Mouse (Mus musculus) 3134 (cell line): ENCODE data around the gene Sorbs2.

Experiments
- DNase-seq: peaks from one replicate; pipeline ENCODE4 v3.0.0-alpha.2; 2011; ENCODE audit warnings: low spot score; ENCODE audit not compliant: insufficient read length; ENCODE audit errors: extremely low read depth

The Sorbs2 gene

DNA sequence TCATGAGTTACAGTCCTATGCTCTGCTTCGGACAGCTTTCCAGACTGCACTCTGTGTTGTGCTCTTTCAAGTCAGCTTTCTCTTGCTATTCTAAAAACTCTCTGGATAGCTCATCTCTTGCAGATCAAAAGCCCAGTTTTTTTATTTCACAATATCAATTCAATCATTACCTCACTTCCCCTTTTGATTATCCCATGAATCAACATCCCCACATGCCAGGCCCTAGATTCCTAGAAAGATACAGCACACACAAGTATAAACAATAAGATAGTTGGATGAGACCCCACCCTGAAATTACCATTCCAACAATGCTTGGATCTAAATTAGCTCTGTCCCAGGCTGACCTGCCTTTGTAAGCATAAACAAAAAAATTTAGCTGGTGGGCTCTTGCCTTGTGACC, 57.6 kb downstream of the Sorbs2 start:
- no peak for DNase-seq

DNA sequence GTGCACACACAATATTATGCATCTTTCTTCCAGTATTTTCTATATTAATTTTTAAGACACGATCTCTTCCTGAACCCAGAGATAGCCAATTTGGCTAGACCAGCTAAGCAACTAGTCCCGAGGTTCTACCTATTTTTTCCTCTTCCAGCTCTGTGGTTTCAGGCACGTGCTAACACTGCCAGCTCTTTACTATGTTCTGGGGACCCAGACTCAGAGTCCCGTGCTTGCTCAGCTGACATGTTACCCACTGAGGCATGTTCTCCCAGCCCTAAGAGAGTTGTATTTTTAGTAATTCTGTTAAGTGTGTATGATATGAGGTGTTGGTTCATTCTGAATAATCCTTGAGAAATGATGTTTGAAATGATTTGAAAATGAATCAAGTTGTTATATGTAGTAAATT, 62.5 kb downstream of the Sorbs2 start:
- no peak for DNase-seq

DNA sequence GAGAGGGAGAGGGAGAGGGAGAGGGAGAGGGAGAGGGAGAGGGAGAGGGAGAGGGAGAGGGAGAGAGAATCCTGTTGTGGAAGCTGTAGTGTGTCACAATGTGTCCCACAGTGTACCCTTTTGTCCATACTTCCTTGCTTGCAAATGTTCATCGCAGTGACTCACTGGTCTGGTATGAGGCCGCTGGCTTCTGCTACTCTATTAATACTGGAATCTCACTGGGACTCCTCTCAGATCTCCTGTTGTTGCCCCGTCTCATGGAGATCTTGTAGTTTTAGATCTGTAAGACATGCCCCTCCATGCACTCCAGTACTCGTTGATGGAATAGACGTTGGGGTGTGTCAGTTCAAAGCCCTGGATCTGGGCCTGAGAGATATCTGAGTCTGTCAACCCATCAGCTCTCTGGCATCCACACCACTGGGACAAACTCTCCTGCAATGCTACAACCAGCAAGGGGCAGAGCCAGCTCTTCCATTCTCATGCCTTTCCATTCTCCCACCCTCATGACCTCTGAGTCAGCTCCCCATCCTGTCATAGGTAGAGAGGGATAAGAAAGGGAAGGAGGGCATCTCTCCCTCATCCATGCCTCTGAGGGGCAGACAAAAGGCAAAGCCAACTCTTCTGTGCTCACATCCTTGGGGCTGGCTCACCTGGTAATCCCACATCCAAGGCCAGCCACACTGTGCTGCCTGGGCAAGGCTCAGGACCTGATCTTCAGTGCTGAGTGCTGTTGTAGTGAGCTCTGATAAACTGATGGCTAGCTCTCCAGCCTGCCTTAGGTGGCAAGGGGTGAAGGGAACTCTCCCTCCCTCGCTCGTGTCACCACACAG, 72.3 kb downstream of the Sorbs2 start:
- DNase-seq = peak; percentile 78

DNA sequence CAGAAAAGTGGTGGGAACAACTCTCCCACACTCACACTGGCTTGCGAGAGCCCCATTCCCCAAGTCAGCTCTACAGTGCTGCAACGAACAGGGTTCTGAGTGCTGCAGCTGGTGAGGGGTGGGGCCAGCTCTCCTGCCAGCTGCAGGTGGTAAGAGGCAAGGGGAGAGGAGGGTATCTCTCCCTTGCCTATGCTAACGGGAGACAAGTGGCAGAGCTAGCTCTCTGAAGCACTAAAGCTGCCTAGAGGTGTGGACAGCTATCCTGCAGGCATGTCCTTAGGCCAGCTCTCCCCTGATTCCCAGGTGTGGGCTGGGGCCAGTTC, 72.9 kb downstream of the Sorbs2 start:
- no peak for DNase-seq

DNA sequence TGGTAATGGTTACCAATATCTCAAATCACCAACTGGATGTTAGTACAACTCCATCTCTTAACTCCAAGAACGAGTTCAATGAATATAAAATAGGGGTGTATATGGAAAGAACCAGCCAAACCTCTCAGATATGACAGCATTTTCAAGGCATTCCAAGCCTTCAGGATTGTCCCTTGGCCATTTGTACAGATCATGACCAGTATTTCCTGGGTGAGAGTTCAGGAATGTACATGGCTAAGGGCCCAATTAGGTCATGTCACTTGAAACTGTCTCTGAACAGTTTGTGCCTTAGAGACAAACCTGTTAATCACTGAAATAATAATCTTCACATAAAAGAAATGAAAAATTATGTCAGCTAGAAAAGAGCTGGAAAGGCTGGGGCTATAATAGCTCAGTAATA, 76.3 kb downstream of the Sorbs2 start:
- peak; percentile 26 for DNase-seq

DNA sequence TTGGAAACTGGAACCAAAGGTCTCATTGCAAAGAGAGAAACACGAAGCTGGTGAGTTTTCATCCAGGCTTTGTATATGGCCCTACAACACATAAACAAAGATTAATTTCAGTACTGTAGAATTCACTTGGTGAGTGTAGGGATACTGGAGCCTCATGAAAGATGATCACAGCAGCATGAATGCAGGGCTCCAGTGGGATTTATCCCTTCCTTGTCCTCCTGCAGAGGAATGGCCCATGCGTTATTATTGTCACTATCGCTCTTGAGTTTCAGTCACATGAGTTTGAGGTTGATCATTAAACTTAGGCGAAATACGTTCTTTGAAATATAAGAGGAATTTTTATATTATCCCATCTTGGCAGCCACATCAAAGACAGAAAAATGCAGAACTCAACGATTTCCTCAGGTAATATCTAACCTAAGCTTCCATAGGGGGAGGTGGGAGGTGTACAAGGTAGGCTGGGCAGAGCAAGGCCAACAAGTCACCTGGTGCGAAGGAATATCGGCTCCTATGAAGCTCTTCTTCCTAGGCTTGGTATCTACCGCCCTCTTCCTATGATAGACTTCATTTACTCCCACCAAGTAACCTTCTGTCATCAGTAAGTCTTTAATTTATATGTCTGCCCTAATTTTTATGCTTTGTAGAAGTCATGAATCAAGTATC, 76.9 kb downstream of the Sorbs2 start:
- DNase-seq = no peak

DNA sequence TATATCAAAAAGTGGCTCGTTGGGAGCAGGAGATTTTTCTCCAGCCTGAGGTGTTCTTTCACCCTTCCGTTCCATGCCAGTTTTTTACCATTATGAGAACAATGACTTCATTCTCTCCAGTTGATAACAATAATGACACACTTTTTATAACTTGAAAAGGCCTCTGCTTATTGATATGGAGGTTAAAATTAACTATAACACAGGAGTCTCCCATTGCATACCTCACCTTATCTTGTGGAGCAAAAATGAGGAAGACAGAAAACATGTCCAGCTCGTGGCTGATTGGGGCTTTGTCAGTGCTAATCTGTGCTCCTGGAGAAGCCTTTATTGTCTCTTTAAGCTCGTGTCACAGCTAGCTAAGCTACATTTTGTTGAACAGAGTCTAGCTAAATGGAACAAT, 77.6 kb downstream of the Sorbs2 start:
- no peak for DNase-seq

DNA sequence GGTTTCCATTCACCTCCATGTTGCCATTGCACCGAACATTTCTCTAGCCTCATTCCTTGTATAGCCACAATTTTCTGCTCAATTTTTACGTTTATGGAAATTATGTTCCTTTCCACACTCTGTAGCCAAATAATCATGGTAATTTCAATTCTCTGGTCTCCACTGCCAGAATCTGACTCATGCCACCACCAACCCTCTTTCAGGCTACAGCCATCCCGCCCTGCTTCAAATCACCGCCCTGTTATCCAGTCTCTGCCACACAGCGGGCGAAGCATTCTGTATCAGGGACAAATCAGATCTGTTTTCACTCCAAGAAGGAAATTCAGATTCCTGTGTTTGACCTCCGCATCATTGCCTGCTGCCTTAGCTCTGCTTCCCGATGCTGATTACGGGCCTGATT, 79.4 kb downstream of the Sorbs2 start:
- no peak for DNase-seq

DNA sequence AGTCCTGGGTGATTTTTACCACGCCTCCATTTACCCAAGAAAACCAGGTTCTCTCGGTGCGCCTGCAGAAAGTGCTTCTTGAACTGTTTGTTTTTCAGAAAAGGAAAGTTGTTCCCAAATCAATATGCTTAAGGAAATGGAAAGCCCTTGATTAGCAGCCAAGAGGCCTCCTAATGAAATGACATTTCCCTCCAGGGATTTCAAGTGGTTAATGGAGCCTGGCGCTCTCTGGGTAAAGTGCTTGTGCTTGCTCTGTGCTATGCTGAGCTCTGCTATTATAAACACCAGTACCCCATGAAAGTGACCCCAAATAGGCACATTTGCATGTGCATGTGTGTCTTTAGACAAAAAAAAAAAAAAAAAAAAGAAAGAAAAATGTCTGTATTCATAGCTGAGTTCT, 84.3 kb downstream of the Sorbs2 start:
- DNase-seq = no peak

DNA sequence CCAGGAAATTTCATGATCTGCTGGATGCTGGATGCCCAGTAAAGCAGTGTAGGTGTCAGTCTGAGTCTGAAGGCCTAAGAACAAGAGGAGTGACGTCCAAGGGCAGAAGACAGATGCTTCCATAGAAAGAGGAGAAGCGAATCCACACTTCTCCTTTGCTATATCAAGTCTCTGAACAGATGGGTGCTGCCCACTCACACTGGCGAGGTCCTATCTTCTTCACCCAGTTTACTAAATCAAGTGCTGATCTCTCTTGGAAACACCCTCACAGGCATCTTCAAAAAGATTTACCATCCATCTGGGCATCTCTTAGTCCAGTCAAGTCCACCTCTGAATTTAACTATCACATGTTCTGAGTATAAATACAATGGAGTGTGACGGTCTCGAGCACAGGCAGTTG, 86.1 kb downstream of the Sorbs2 start:
- DNase-seq = no peak

DNA sequence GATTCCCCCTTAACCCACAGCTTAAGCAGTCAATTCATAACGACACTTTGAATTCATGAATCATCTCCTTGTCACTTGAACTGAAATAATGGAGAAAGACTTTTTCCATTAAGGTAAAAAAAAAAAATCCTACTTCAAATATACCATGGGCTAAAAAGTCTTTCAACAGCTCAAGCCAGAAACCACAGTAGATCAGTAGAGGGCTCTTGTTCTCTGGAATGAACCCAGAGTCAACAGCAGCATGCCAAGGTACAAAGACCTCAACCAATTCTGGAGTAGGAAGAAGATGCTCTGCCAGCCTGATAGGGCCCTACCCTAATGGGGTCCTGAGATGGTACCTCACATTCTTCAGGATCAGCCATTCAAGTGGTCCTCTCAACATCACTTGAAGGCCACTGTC, 88.4 kb downstream of the Sorbs2 start:
- peak; percentile 38 for DNase-seq

DNA sequence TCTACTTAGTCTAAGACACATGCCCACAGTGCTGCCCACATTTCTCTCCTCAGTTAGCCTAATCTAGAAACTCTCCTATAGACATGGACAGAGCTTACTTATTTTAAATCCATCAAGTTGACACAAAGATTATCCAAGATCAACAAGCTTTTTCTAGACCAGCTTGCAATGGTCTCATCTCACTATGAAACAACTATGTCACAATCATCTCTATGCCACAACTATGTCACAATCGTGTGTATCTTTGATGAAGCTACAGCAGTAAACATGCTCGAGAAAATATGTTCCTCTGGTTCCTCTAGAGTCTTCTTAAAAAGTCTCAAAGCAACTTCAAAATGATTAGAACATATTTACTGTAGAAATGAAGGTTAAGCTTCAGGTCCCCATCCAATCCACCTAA, 89.0 kb downstream of the Sorbs2 start:
- no peak for DNase-seq

DNA sequence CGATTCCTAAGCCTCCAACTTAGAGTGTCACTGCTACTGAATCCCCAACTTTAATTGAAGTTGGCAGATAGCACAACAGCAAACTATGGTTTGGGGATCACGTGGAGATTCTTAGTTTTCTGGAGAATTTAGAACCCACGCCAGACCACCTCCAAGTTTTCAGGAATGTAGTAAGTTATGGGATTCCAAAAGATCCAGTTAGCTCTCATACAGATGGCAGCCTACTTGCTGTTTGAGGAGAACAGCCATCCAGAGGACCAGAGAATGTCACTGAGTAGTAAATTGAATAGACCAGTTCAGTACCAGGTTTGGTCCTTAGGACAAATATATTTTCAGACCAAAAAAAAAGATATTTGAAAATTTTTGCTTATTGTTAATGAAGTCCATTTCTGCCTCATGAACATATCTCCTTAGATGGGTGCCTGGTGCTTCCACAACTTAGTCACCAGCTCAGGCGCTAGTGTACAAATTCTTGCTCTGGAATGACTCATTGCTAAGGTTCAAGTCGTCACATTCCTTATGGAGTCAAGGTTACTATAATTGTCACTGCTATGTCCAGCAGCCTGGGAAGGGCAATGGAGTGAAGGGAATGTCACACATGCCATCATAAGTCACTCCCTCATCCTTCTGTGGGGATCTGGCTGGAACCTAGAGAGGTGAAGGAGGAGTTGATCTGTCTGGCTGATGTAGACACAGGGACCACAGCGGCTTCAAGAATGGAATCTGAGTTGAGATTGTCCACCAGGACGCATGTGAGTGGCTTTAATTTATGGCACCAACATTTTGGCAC, 90.2 kb downstream of the Sorbs2 start:
- peak; percentile 62 for DNase-seq

DNA sequence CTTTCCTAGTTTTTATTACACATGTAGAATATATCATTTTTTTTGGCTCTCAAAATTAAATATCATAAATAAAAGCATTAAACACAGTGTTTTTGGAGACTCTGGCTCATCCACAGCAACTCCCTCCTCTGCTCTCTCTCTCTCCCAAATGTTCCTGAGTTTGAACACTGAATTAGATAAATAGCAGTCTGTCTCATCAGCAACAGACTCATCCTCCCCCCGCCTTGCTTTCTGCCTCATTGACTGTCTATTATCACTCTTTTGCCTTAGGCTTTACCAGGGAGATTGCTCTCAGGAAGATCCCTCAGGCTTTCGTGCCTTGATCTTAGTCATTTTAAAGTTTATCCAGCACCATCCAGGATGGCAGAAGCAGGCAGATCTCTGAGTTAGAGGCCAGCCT, 91.3 kb downstream of the Sorbs2 start:
- DNase-seq = no peak

DNA sequence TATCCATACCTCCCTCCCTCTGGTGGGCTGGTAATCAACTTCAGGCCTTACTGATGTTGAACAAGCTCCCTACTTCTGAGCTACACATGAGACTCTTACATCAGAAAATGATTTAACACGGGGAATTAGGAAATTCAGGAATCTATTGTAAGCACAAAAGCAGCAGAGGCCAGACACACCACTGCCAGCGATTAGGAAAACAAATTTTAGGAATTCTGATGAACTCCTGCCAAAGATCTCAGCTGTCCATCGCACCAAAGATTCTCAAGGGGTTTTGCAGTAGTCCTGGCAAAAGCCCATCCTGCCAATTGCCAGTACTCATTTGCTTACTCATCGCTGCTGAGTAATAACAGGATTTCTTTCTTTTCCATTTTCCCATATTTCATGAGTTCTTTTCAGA, 94.4 kb downstream of the Sorbs2 start:
- DNase-seq = peak; percentile 75

DNA sequence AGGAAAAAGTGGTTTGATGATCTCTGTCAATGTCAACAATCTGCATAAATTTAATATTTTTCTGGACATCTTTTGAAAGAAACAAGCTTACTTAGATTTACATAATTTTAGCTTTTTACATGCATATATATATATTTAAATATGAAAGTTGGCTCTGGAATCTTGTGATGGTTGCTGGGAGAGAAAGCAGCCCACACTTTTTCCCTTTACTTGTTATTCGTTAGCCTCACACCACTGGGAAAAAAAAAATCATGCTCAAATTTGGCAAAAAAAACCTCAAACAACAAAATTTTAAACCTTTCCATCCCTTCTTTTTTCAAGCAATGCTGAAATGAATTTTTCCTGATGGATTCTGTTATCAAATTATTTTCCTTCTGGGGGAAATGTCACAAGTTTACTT, 97.8 kb downstream of the Sorbs2 start:
- no peak for DNase-seq

DNA sequence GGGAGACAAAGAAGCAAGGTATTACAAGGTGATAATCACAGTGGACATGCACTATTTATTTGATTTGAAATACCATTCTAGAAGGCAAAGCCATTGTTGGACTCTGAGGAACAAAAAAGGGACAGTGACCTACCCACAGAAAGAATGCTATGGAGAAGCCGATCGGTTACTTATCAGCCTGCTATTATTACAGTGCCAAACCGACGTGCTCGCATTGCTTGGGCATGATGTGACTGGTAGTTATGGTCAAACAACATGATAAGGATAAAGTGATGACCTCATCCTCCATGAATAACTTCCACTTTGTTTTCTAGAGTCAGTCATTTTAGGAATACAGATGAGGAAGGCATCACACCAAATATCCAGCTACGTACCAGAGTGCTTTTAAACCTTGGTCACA, 99.4 kb downstream of the Sorbs2 start:
- DNase-seq = peak; percentile 19

DNA sequence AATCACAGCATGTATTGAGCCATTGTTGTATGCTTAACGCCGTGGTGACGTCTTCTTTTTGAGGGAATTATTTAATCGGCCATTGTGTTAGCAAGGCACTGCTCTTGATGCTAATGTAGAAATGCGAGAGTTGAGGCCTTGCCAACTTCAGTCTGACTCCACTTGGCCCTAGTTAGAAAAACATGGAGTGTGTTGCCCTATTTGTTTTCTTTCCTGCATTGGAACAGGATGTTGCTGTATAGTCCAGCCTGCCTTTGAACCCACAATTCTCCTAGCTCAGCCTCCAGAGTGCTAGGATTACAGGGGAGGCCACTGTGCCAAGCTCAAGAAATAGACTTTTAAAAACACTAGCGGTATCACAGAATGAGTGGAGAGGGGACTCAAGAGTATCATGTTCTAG, 100.8 kb downstream of the Sorbs2 start:
- no peak for DNase-seq

DNA sequence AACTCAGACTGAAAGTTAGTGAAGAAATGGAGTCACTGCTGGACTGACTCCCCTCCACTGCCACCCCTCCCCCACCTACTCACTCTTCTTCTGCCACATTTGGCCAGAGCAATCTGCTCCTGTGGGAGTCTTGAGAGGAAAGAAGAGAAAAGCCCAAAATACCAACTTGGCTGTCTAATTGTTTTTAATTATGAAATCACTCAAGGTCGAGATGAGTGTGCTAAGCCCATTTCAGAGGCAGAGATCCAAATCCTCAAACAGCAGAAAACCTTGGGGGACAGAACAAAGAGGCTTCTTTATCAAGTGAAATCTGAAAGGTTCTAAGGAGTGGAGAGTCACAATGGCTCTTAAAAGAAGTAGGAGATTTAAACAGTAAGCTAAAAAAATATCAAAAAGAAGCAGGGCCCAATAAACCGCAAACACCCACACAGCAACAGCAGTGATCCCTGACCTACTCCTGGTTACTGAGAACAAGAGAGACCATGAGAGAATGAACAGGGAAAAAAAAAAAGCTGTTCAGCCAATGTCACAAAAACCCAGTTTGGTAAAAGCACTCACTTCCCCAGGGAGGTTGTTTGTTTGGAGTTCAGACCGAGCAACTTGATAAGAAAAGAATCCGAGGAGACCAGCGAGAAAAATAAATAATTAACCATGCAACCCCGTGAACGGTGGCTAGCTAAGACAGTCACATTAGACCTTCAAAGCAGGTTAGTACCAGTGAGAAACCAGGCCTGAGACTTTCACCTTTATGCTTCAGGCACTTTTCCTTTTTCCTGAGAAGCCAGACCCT, 103.0 kb downstream of the Sorbs2 start:
- no peak for DNase-seq

DNA sequence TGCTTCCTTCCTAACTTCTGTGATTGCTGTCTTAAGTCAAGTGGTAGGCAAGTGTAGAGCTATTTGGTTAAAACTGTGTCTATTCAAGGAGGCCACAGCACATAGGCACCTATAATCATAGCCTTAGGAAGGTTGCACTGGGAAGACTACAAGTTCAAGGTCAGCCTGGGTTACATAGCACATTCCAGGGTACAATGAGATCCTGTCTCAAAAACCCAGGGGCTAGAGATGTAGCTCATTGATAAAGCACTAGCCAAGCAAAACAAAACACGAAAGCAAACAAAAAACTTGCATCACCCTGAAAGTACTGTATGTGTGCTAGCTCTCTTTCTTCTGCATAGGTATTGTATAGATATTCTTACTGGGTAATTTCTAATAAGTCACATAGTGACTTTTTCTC, 103.7 kb downstream of the Sorbs2 start:
- DNase-seq = no peak

DNA sequence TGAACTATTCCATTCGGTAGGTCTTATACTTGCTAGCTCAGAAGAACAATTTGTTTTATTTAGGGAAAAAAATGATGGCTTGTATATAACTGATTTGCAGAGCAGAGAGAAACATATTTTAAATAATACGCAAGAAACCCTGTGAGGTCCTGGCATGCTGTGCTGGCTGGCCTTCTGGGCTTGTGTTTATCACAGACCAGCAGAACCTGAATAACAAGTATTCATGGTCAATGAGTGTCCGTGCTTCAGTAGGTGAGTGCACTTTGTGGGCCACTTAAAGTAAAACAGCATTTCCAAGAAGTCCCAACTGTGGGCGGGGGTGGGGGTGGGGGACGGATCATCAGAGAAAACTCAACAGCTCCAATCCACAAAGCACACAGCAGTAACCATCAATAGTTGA, 107.0 kb downstream of the Sorbs2 start:
- DNase-seq = no peak
